Mouse (Mus musculus): ENCODE measurements at regions not wholly inside any gene's neighbourhood (a gene's known extent, or its start where the extent isn't known, plus 50 kb on each side); places are given as distances from the start of the nearest gene placed in this dataset.
"Not testable (repeated sequence)": the region's sequence is repeated elsewhere in the genome, so short reads cannot be mapped to it uniquely, and the experiment has no call there.

DNA sequence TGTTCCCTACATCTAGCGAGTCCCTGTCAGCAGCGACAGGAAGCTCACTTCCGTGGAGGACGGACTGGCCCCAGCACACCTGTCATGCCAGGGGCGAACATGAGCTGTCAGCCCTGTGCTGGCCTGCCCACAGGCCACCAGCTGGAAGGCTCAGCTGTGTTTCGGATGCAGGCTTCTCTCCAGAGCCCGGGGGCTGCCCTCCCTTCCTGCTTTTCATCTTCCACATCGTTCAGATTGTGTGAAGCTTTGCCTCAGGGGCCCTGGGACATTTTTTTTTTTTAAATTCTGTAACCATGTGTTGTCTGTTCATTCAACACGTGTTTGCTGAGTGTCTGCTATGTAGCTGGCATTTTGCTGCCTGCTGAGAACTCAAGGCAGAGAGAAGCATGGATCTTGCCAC is 167.2 kb downstream of the Csl start:
- Histone ChIP-seq H3K27me3 (ENCODE audit: insufficient read depth, low read length) (no peaks in the 10 kb centered on the region), H3K9ac (replicated peaks; ENCODE audit: low read length, poor library complexity, severe bottlenecking) (no peak overlapping the region), H3K4me1 (ENCODE audit: insufficient read depth, low read length) (no peaks in the 10 kb centered on the region), H3K27ac (ENCODE audit: low read depth, low read length) (no peak overlapping the region), H3K9me3 (ENCODE audit: low read length) (no peaks in the 10 kb centered on the region), H3K36me3 (ENCODE audit: insufficient read depth, low read length) (no peaks in the 10 kb centered on the region), H3K4me3 (ENCODE audit: low read depth, low read length) (no peak overlapping the region), H3K4me2 (ENCODE audit: low read depth, low read length, poor library complexity, severe bottlenecking) (peak overlapping the region; percentile 26; the same call in 1 of the 2 replicates)
- ATAC-seq (ENCODE audit: low FRiP score) = peak; percentile 79
- TF ChIP-seq CTCF (IDR thresholded peaks at IDR 0.05) = no peak
- peak; percentile 55 for DNase-seq (ENCODE audit: low spot score)
- WGBS = 37% methylated on average over 9 of the region's 9 CpGs

DNA sequence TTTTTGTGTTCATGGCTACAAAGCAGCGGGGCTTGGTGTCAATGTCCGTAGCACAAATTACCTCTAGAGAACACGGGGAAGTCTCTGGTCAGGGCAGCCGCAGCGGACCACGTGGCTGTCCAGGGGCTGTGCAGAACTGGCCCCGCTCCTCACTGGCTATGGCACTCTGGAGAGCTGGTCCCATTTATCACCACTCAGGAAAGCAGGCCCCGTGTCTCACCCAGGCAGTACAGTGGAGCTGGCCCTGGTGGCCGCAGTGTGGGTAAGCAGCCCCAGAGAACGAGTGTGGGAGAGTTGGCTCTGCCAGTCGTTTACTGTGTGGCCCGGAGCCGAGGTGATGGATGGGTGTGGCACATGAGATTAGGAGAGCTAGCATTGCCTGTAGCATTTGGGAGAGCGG is 163.8 kb downstream of the Csl start:
- Histone ChIP-seq H3K27ac (ENCODE audit: low read depth, low read length) (no peak overlapping the region), H3K27me3 (ENCODE audit: insufficient read depth, low read length) (no peaks in the 10 kb centered on the region), H3K4me2 (ENCODE audit: low read depth, low read length, poor library complexity, severe bottlenecking) (no peak overlapping the region), H3K9ac (replicated peaks; ENCODE audit: low read length, poor library complexity, severe bottlenecking) (no peak overlapping the region), H3K4me1 (ENCODE audit: insufficient read depth, low read length) (no peaks in the 10 kb centered on the region; the same call in 1 of the 2 replicates), H3K4me3 (ENCODE audit: low read depth, low read length) (no peak overlapping the region), H3K9me3 (ENCODE audit: low read length) (no peaks in the 10 kb centered on the region), H3K36me3 (ENCODE audit: insufficient read depth, low read length) (no peaks in the 10 kb centered on the region)
- no peak for TF ChIP-seq CTCF (IDR thresholded peaks at IDR 0.05)
- ATAC-seq (ENCODE audit: low FRiP score) (0 out of 2 replicates have a peak, but pooled peaks have one; percentile 21), DNase-seq (ENCODE audit: low spot score) (no peak)
- 90% methylated on average over 14 of the region's 14 CpGs for WGBS

- H3K27ac ChIP-seq (ENCODE audit: low read depth, low read length); H3K4me1 ChIP-seq (ENCODE audit: insufficient read depth, low read length); H3K9ac ChIP-seq (replicated peaks; ENCODE audit: low read length, poor library complexity, severe bottlenecking); H3K36me3 ChIP-seq (ENCODE audit: insufficient read depth, low read length); H3K9me3 ChIP-seq (ENCODE audit: low read length); H3K27me3 ChIP-seq (ENCODE audit: insufficient read depth, low read length): not testable (repeated sequence)
- Histone ChIP-seq H3K4me2 (ENCODE audit: low read depth, low read length, poor library complexity, severe bottlenecking) (peak overlapping the region; percentile 49), H3K4me3 (ENCODE audit: low read depth, low read length) (peak overlapping the region; percentile 35)
- DNase-seq (ENCODE audit: low spot score) = peak; percentile 34
- peak; percentile 67; the same call in 1 of the 2 replicates for ATAC-seq (ENCODE audit: low FRiP score)
- WGBS = 47% methylated on average over 24 of the region's 34 CpGs
Observed at GRCm38 (mm10) chr10:99599142-99600120, 160.0 kb downstream of the Csl start.

GRCm38 (mm10) chr10:99602331-99602730 is 157.1 kb downstream of the Csl start:
- Histone ChIP-seq H3K4me3 (ENCODE audit: low read depth, low read length) (no peak overlapping the region), H3K4me2 (ENCODE audit: low read depth, low read length, poor library complexity, severe bottlenecking) (no peak overlapping the region), H3K9me3 (ENCODE audit: low read length) (no peaks in the 10 kb centered on the region), H3K4me1 (ENCODE audit: insufficient read depth, low read length) (no peaks in the 10 kb centered on the region; the same call in 1 of the 2 replicates), H3K36me3 (ENCODE audit: insufficient read depth, low read length) (no peaks in the 10 kb centered on the region), H3K9ac (replicated peaks; ENCODE audit: low read length, poor library complexity, severe bottlenecking) (no peak overlapping the region), H3K27me3 (ENCODE audit: insufficient read depth, low read length) (no peaks in the 10 kb centered on the region), H3K27ac (ENCODE audit: low read depth, low read length) (no peak overlapping the region)
- WGBS = 83% methylated on average over 5 of the region's 5 CpGs
- no peak for ATAC-seq (ENCODE audit: low FRiP score)
- no peak for TF ChIP-seq CTCF (IDR thresholded peaks at IDR 0.05)
- DNase-seq (ENCODE audit: low spot score) = no peak

GRCm38 (mm10) chr10:99604172-99604571 is 155.3 kb downstream of the Csl start:
- Histone ChIP-seq H3K9me3 (ENCODE audit: low read length) (no peaks in the 10 kb centered on the region), H3K4me2 (ENCODE audit: low read depth, low read length, poor library complexity, severe bottlenecking) (no peak overlapping the region), H3K27ac (ENCODE audit: low read depth, low read length) (no peak overlapping the region), H3K4me1 (ENCODE audit: insufficient read depth, low read length) (no peaks in the 10 kb centered on the region; the same call in 1 of the 2 replicates), H3K27me3 (ENCODE audit: insufficient read depth, low read length) (no peaks in the 10 kb centered on the region), H3K4me3 (ENCODE audit: low read depth, low read length) (no peak overlapping the region), H3K9ac (replicated peaks; ENCODE audit: low read length, poor library complexity, severe bottlenecking) (no peak overlapping the region), H3K36me3 (ENCODE audit: insufficient read depth, low read length) (no peaks in the 10 kb centered on the region)
- TF ChIP-seq CTCF (IDR thresholded peaks at IDR 0.05) = no peak
- no peak for DNase-seq (ENCODE audit: low spot score)
- ATAC-seq (ENCODE audit: low FRiP score) = no peak
- 95% methylated on average over 1 of the region's 1 CpGs for WGBS

DNA sequence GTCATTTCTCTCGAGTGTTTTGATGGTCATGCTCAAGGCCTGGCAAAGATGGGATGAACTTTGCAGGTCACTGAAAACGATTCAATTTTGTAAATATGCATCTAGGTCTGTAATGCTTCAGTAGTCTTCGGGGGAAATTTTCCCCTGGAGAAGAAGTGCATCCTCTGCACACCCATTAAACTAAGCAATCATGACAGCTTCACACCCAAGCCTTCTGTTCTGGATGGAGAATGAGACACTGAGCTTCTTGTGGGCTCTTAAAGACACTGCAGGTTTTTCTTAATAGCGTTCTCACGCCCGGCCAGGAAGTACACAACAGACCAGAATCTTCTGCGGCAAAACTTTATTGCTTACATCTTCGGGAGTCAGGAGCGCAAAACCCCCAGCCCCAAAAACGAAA is 151.0 kb downstream of the Csl start:
- no peak overlapping the region for H3K4me3 ChIP-seq (ENCODE audit: low read depth, low read length)
- no peaks in the 10 kb centered on the region for H3K9me3 ChIP-seq (ENCODE audit: low read length)
- peak; percentile 38 for DNase-seq (ENCODE audit: low spot score)
- H3K27ac ChIP-seq (ENCODE audit: low read depth, low read length) = no peak overlapping the region
- WGBS = 74% methylated on average over 10 of the region's 10 CpGs
- no peak overlapping the region for H3K9ac ChIP-seq (replicated peaks; ENCODE audit: low read length, poor library complexity, severe bottlenecking)
- H3K4me2 ChIP-seq (ENCODE audit: low read depth, low read length, poor library complexity, severe bottlenecking) = no peak overlapping the region
- H3K27me3 ChIP-seq (ENCODE audit: insufficient read depth, low read length) = no peaks in the 10 kb centered on the region
- no peak for ATAC-seq (ENCODE audit: low FRiP score)
- no peak for TF ChIP-seq CTCF (IDR thresholded peaks at IDR 0.05)
- H3K36me3 ChIP-seq (ENCODE audit: insufficient read depth, low read length) = no peaks in the 10 kb centered on the region
- no peaks in the 10 kb centered on the region for H3K4me1 ChIP-seq (ENCODE audit: insufficient read depth, low read length)
